Mouse (Mus musculus): ENCODE measurements at regions not wholly inside any gene's neighbourhood (a gene's known extent, or its start where the extent isn't known, plus 50 kb on each side); places are given as distances from the start of the nearest gene placed in this dataset.

GRCm38 (mm10) chr6:94957172-94957668, 159.8 kb upstream of the Kbtbd8 start:
- no peak for DNase-seq

GRCm38 (mm10) chr6:94954580-94954979, 162.5 kb upstream of the Kbtbd8 start:
- DNase-seq, result no peak

- DNase-seq, result no peak
These were observed 163.4 kb upstream of the Kbtbd8 start for GRCm38 (mm10) chr6:94953658-94954057.

GRCm38 (mm10) chr6:94951971-94952768, 164.9 kb upstream of the Kbtbd8 start:
- DNase-seq, result no peak

GRCm38 (mm10) chr6:94950944-94951343, 166.1 kb upstream of the Kbtbd8 start:
- no peak for DNase-seq

GRCm38 (mm10) chr6:94950319-94950718, 166.7 kb upstream of the Kbtbd8 start:
- DNase-seq, result peak; percentile 60

GRCm38 (mm10) chr6:94946352-94946900, 170.6 kb upstream of the Kbtbd8 start:
- DNase-seq, result no peak

- DNase-seq, result no peak
These were observed 171.3 kb upstream of the Kbtbd8 start for GRCm38 (mm10) chr6:94945715-94946114.

- no peak for DNase-seq
These were observed 172.8 kb upstream of the Kbtbd8 start for GRCm38 (mm10) chr6:94944196-94944595.

GRCm38 (mm10) chr6:94938949-94939348, 178.1 kb upstream of the Kbtbd8 start:
- DNase-seq, result no peak

GRCm38 (mm10) chr6:94936206-94936605, 180.8 kb upstream of the Kbtbd8 start:
- DNase-seq, result no peak

GRCm38 (mm10) chr6:94935706-94936105, 181.3 kb upstream of the Kbtbd8 start:
- peak; percentile 70 for DNase-seq

- DNase-seq, result no peak
These were observed 189.2 kb upstream of the Kbtbd8 start for GRCm38 (mm10) chr6:94927811-94928210.

- no peak for DNase-seq
These were observed 190.3 kb upstream of the Kbtbd8 start for GRCm38 (mm10) chr6:94926652-94927211.

GRCm38 (mm10) chr6:94925408-94925807, 191.6 kb upstream of the Kbtbd8 start:
- DNase-seq, result no peak

GRCm38 (mm10) chr6:94924338-94925039, 192.6 kb upstream of the Kbtbd8 start:
- DNase-seq, result no peak

GRCm38 (mm10) chr6:94921741-94922140, 195.3 kb upstream of the Kbtbd8 start:
- DNase-seq, result no peak

- no peak for DNase-seq
These were observed 196.3 kb upstream of the Kbtbd8 start for GRCm38 (mm10) chr6:94920770-94921169.

GRCm38 (mm10) chr6:94919194-94919743, 197.8 kb upstream of the Kbtbd8 start:
- DNase-seq, result no peak

- peak; percentile 12 for DNase-seq
These were observed 201.0 kb upstream of the Kbtbd8 start for GRCm38 (mm10) chr6:94915842-94916620.

GRCm38 (mm10) chr6:94911836-94912235, 205.2 kb upstream of the Kbtbd8 start:
- DNase-seq, result no peak

GRCm38 (mm10) chr6:94911374-94911773, 205.7 kb upstream of the Kbtbd8 start:
- no peak for DNase-seq

Measured in adrenal gland, postnatal 14 days (tissue).